Mouse (Mus musculus): ENCODE measurements around the gene Cklf.
"Not testable (repeated sequence)": the region's sequence is repeated elsewhere in the genome, so short reads cannot be mapped to it uniquely, and the experiment has no call there.

Gene Cklf

GRCm38 (mm10) chr8:104261802-104262201, 11.1 kb downstream of the Cklf start:
- DNase-seq (ENCODE audit: low read depth in 1 of 2, low spot score in 2 of 2): not testable (repeated sequence)

GRCm38 (mm10) chr8:104264271-104264935, 13.7 kb downstream of the Cklf start:
- DNase-seq (ENCODE audit: low read depth in 1 of 2, low spot score in 2 of 2): not testable (repeated sequence)

GRCm38 (mm10) chr8:104268368-104268767, 17.7 kb downstream of the Cklf start:
- no peak for DNase-seq (ENCODE audit: low read depth in 1 of 2, low spot score in 2 of 2)

- no peak for DNase-seq (ENCODE audit: low read depth in 1 of 2, low spot score in 2 of 2)
Observed at GRCm38 (mm10) chr8:104268937-104269440, 18.3 kb downstream of the Cklf start.

- DNase-seq (ENCODE audit: low read depth in 1 of 2, low spot score in 2 of 2): not testable (repeated sequence)
Observed at GRCm38 (mm10) chr8:104293081-104293480, 42.4 kb downstream of the Cklf start, which contains the start of gene Cmtm2a. TSS of gene Cmtm2a (minus strand) at chr8:104293181.

GRCm38 (mm10) chr8:104294396-104294795, 43.7 kb downstream of the Cklf start:
- DNase-seq (ENCODE audit: low read depth in 1 of 2, low spot score in 2 of 2): no peak

- DNase-seq (ENCODE audit: low read depth in 1 of 2, low spot score in 2 of 2): not testable (repeated sequence)
Observed at GRCm38 (mm10) chr8:104301577-104301976, 50.9 kb downstream of the Cklf start.

GRCm38 (mm10) chr8:104302536-104302935, 51.9 kb downstream of the Cklf start:
- not testable (repeated sequence) for DNase-seq (ENCODE audit: low read depth in 1 of 2, low spot score in 2 of 2)

GRCm38 (mm10) chr8:104304962-104305361, 54.3 kb downstream of the Cklf start:
- DNase-seq (ENCODE audit: low read depth in 1 of 2, low spot score in 2 of 2): no peak

GRCm38 (mm10) chr8:104308341-104308740, 57.7 kb downstream of the Cklf start:
- not testable (repeated sequence) for DNase-seq (ENCODE audit: low read depth in 1 of 2, low spot score in 2 of 2)

GRCm38 (mm10) chr8:104309441-104310155, 58.9 kb downstream of the Cklf start, which contains the start of the genes Gm45711 and Cmtm1:
TSS of gene Gm45711 (minus strand) at chr8:104310081.
TSS of gene Cmtm1 (minus strand) at chr8:104310145.
- not testable (repeated sequence) for DNase-seq (ENCODE audit: low read depth in 1 of 2, low spot score in 2 of 2)

- DNase-seq (ENCODE audit: low read depth in 1 of 2, low spot score in 2 of 2): not testable (repeated sequence)
Observed at GRCm38 (mm10) chr8:104312023-104312422, 61.4 kb downstream of the Cklf start.

GRCm38 (mm10) chr8:104313311-104313710, 62.6 kb downstream of the Cklf start:
- DNase-seq (ENCODE audit: low read depth in 1 of 2, low spot score in 2 of 2): no peak

All from monocyte, adult 2 months (primary cell).